Mouse (Mus musculus): Measurements from ENCODE around the gene Olfr818. TPM values are rescaled to one million over a fixed set of nuclear protein-coding genes. Genes with fewer than 3 reads are reported as not detected.

The Olfr818 gene
- polyA plus RNA-seq, 1 experiment from 2014 or later = not detected

Other genes with a start within 250 kb of the Olfr818 start
- not detected in 2 replicates for gene Olfr804, start 245.9 kb downstream of the Olfr818 start, polyA plus RNA-seq (2014; fragmentation: Nextera tagmentation; extraction: Ambion mirVana)
- not detected in 2 replicates for gene Olfr805, start 219.7 kb downstream of the Olfr818 start, polyA plus RNA-seq (2014; fragmentation: Nextera tagmentation; extraction: Ambion mirVana)
- not detected in 2 replicates for gene Olfr806, start 207.2 kb downstream of the Olfr818 start, polyA plus RNA-seq (2014; fragmentation: Nextera tagmentation; extraction: Ambion mirVana)
- gene Olfr807, start 191.3 kb downstream of the Olfr818 start, polyA plus RNA-seq (2014; fragmentation: Nextera tagmentation; extraction: Ambion mirVana) = not detected in 2 replicates
- not detected in 2 replicates for gene Olfr808, start 183.6 kb downstream of the Olfr818 start, polyA plus RNA-seq (2014; fragmentation: Nextera tagmentation; extraction: Ambion mirVana)
- not detected in 2 replicates for gene Olfr809, start 174.5 kb downstream of the Olfr818 start, polyA plus RNA-seq (2014; fragmentation: Nextera tagmentation; extraction: Ambion mirVana)
- gene Olfr810, start 154.2 kb downstream of the Olfr818 start, polyA plus RNA-seq (2014; fragmentation: Nextera tagmentation; extraction: Ambion mirVana) = not detected in 2 replicates
- not detected in 2 replicates for gene Olfr811, start 144.7 kb downstream of the Olfr818 start, polyA plus RNA-seq (2014; fragmentation: Nextera tagmentation; extraction: Ambion mirVana)
- gene Olfr812, start 103.0 kb downstream of the Olfr818 start, polyA plus RNA-seq (2014; fragmentation: Nextera tagmentation; extraction: Ambion mirVana) = not detected in 2 replicates
- not detected in 2 replicates for gene Olfr813, start 93.7 kb downstream of the Olfr818 start, polyA plus RNA-seq (2014; fragmentation: Nextera tagmentation; extraction: Ambion mirVana)
- not detected in 2 replicates for gene Olfr814, start 69.2 kb downstream of the Olfr818 start, polyA plus RNA-seq (2014; fragmentation: Nextera tagmentation; extraction: Ambion mirVana)
- not detected in 2 replicates for gene Olfr815, start 43.2 kb downstream of the Olfr818 start, polyA plus RNA-seq (2014; fragmentation: Nextera tagmentation; extraction: Ambion mirVana)
- gene Olfr816, start 33.5 kb downstream of the Olfr818 start, polyA plus RNA-seq (2014; fragmentation: Nextera tagmentation; extraction: Ambion mirVana) = not detected in 2 replicates
- gene Olfr819, start 18.2 kb upstream of the Olfr818 start, polyA plus RNA-seq (2014; fragmentation: Nextera tagmentation; extraction: Ambion mirVana) = not detected in 2 replicates
- gene Olfr247, start 27.0 kb upstream of the Olfr818 start, polyA plus RNA-seq (2014; fragmentation: Nextera tagmentation; extraction: Ambion mirVana) = not detected in 2 replicates
- gene Gm10310, start 36.0 kb upstream of the Olfr818 start, polyA plus RNA-seq (2014; fragmentation: Nextera tagmentation; extraction: Ambion mirVana) = not detected in 2 replicates
- not detected in 2 replicates for gene Olfr820, start 63.5 kb upstream of the Olfr818 start, polyA plus RNA-seq (2014; fragmentation: Nextera tagmentation; extraction: Ambion mirVana)
- gene Olfr821, start 81.2 kb upstream of the Olfr818 start, polyA plus RNA-seq (2014; fragmentation: Nextera tagmentation; extraction: Ambion mirVana) = not detected in 2 replicates
- not detected in 2 replicates for gene Olfr822, start 122.1 kb upstream of the Olfr818 start, polyA plus RNA-seq (2014; fragmentation: Nextera tagmentation; extraction: Ambion mirVana)
- not detected in 2 replicates for gene Olfr823, start 166.3 kb upstream of the Olfr818 start, polyA plus RNA-seq (2014; fragmentation: Nextera tagmentation; extraction: Ambion mirVana)
- not detected in 2 replicates for gene Olfr824, start 180.9 kb upstream of the Olfr818 start, polyA plus RNA-seq (2014; fragmentation: Nextera tagmentation; extraction: Ambion mirVana)
- not detected in 2 replicates for gene Olfr825, start 217.7 kb upstream of the Olfr818 start, polyA plus RNA-seq (2014; fragmentation: Nextera tagmentation; extraction: Ambion mirVana)
- not detected in 2 replicates for gene Olfr826, start 235.1 kb upstream of the Olfr818 start, polyA plus RNA-seq (2014; fragmentation: Nextera tagmentation; extraction: Ambion mirVana)

Data from liver, embryonic 11.5 days (tissue).